Comparison of ENCODE assay signal across 28 mouse cellular contexts in genomic region chr8:105419800-105420199, GRCm38 (mm10). TPM values are rescaled to one million over a fixed set of nuclear protein-coding genes. Genes with fewer than 3 reads are reported as not detected.
"Had no signal": no experiment of that assay in that cellular context is flagged by ENCODE, and none has a peak within 500 bp of the region (broad histone marks: within the 10 kb centered on the region; RNA-seq: fewer than 3 reads in every experiment).

No protein-coding gene starts in this region.

- H3K4me3 ChIP-seq: gastrocnemius, adult 2 months; heart, embryonic 10.5 days; heart, embryonic 12.5 days; hindbrain, embryonic 10.5 days; hindbrain, embryonic 12.5 days; intestine, embryonic 15.5 days; layer of hippocampus, adult 2 months; left cerebral cortex, adult 2 months; limb, embryonic 10.5 days; limb, embryonic 12.5 days had no signal

- ATAC-seq: forebrain, embryonic 16.5 days; hindbrain, embryonic 16.5 days; inflammation-experienced regulatory T-cells, adult 6 months; intestine, embryonic 15.5 days; intestine, postnatal 0 days had no signal

- H3K4me1 ChIP-seq: heart, embryonic 10.5 days; heart, embryonic 12.5 days; hindbrain, embryonic 10.5 days; hindbrain, embryonic 12.5 days; intestine, embryonic 15.5 days; limb, embryonic 10.5 days; limb, embryonic 12.5 days had no signal

- DNase-seq: gastrocnemius, adult 2 months; gastrocnemius, postnatal 10 days; gastrocnemius, postnatal 25 days; heart, postnatal 10 days; heart, postnatal 4 days; kidney, adult 18-20 months; kidney, adult 8-10 months; kidney, postnatal 10 days; kidney, postnatal 25 days; kidney, postnatal 4 days had no signal

- H3K27ac ChIP-seq: gastrocnemius, adult 2 months; heart, embryonic 10.5 days; hindbrain, embryonic 10.5 days; hindbrain, embryonic 12.5 days; hindbrain, embryonic 14.5 days; intestine, embryonic 15.5 days; layer of hippocampus, adult 2 months; left cerebral cortex, adult 2 months; limb, embryonic 10.5 days; limb, embryonic 12.5 days had no signal

- H3K9ac ChIP-seq: heart, embryonic 12.5 days; hindbrain, embryonic 12.5 days; hindbrain, embryonic 14.5 days; intestine, embryonic 15.5 days; limb, embryonic 12.5 days had no signal

- H3K36me3 ChIP-seq: heart, embryonic 10.5 days; heart, embryonic 12.5 days; hindbrain, embryonic 10.5 days; hindbrain, embryonic 12.5 days; intestine, embryonic 15.5 days; limb, embryonic 10.5 days; limb, embryonic 12.5 days had no signal

- H3K9me3 ChIP-seq: heart, embryonic 10.5 days; heart, embryonic 12.5 days; hindbrain, embryonic 10.5 days; hindbrain, embryonic 12.5 days; intestine, embryonic 15.5 days; limb, embryonic 10.5 days; limb, embryonic 12.5 days had no signal

- H3K27me3 ChIP-seq: intestine, embryonic 15.5 days had no signal

- H3K4me2 ChIP-seq: heart, embryonic 12.5 days; hindbrain, embryonic 12.5 days; hindbrain, embryonic 14.5 days; intestine, embryonic 15.5 days; limb, embryonic 12.5 days had no signal

RNA-seq across cellular contexts. Expression of gene Lrrc36, which starts 6.4 kb away (rescaled TPM):
- polyA plus RNA-seq: heart, embryonic 10.5 days; inflammation-experienced regulatory T-cells, adult 6 months; kidney, embryonic 14.5 days; limb, embryonic 10.5 days had no signal

RNA-seq across cellular contexts. Expression of gene Kctd19, which starts 6.5 kb away (rescaled TPM):
- polyA plus RNA-seq: forebrain, embryonic 16.5 days; frontal cortex, adult 2 months; heart, embryonic 10.5 days; heart, embryonic 12.5 days; heart, embryonic 14.5 days; hindbrain, embryonic 12.5 days; hindbrain, embryonic 14.5 days; hindbrain, embryonic 16.5 days; inflammation-experienced regulatory T-cells, adult 6 months; intestine, embryonic 15.5 days; kidney, embryonic 14.5 days; kidney, embryonic 16.5 days; limb, embryonic 10.5 days; limb, embryonic 12.5 days had no signal

RNA-seq across cellular contexts. Expression of gene Plekhg4, which starts 46.7 kb away (rescaled TPM):
- polyA plus RNA-seq: heart, embryonic 12.5 days had no signal
